Comparison of ENCODE assay signal across 10 mouse cellular contexts in the genomic region with DNA sequence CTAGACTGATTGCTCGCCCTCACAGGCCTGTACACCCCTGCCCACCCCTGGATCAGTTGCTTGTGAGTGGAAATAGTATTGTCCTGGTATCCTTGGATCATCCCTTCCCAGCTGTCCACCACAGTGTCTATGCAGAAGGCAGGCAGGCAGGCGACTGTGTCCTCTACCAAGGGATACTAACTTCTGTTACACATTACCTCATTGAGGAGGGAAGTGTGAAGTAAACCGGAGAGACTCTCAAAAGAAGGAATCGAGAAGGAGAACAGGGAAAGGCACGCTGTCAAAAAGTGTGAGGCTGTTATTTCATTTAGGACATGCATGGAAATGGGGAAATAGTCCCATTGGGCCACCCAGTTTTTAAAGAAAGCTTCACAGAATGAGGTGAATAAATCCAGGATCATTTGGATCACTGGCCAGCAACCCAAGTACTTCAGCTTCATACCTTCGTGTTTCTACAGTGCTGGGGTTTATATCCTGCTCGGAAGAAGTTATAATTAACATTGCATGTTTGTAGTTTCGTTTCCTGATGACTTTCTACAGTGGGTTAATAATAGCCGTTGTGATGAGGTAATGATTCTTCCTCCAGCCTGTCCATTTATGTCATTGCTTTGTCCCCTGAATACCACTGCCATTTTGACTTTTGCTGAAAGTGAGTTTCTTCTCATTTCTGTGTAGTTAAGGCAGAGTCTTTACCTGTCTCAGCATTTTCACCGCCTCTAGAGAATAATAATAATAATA.
A peak's percentile ranks its signal among the peaks of the same experiment; 100 is the strongest.
DNase-seq lines count a peak whose midpoint lies in the region; ATAC-seq and TF ChIP-seq lines count a peak whose summit lies in the region.
"Had no signal": no experiment of that assay in that cellular context is flagged by ENCODE, and none has a peak within 500 bp of the region (broad histone marks: within the 10 kb centered on the region; RNA-seq: fewer than 3 reads in every experiment).

No protein-coding gene starts in this region.

- peak; percentile 76 for ATAC-seq in CD4-positive, CD25-positive, alpha-beta regulatory T cell, adult 4 months
- ATAC-seq in megakaryocyte, adult 5-6 weeks (ENCODE audit: poor library complexity, severe bottlenecking), result peak; percentile 83

- TF ChIP-seq CTCF in bone marrow macrophage, adult 2 months (IDR thresholded peaks at IDR 0.05; ENCODE audit: low read depth, low read length), result no peak

- no peak for TF ChIP-seq POLR2A in bone marrow macrophage, adult 2 months (IDR thresholded peaks at IDR 0.05; ENCODE audit: borderline replicate concordance, low read depth, low read length)

- H3K4me1 ChIP-seq in bone marrow macrophage, adult 2 months (ENCODE audit: control insufficient read depth, insufficient read depth, low read length), result peaks cover 30% of the 10 kb centered on the region
- H3K4me1 ChIP-seq: midbrain, embryonic 10.5 days had no signal

- H3K4me3 ChIP-seq in bone marrow macrophage, adult 2 months (ENCODE audit: insufficient read depth, low read length), result peak overlapping the region; percentile 50
- H3K4me3 ChIP-seq: limb, embryonic 10.5 days; midbrain, embryonic 10.5 days had no signal

- H3K27ac ChIP-seq in bone marrow macrophage, adult 2 months (ENCODE audit: insufficient read depth, low read depth, low read length), result peak overlapping the region; percentile 97
- H3K27ac ChIP-seq: limb, embryonic 10.5 days; midbrain, embryonic 10.5 days had no signal

- DNase-seq in kidney, adult 9 months, result peak; percentile 18
- no peak for DNase-seq in kidney, adult 18-20 months
- no peak for DNase-seq in gastrocnemius, postnatal 25 days
- DNase-seq in ovary, postnatal 10 days (ENCODE audit: low spot score), result no peak
- DNase-seq: cerebellum, adult 8-10 months had no signal
